Comparison of ENCODE assay signal across 9 mouse cellular contexts in the genomic region with DNA sequence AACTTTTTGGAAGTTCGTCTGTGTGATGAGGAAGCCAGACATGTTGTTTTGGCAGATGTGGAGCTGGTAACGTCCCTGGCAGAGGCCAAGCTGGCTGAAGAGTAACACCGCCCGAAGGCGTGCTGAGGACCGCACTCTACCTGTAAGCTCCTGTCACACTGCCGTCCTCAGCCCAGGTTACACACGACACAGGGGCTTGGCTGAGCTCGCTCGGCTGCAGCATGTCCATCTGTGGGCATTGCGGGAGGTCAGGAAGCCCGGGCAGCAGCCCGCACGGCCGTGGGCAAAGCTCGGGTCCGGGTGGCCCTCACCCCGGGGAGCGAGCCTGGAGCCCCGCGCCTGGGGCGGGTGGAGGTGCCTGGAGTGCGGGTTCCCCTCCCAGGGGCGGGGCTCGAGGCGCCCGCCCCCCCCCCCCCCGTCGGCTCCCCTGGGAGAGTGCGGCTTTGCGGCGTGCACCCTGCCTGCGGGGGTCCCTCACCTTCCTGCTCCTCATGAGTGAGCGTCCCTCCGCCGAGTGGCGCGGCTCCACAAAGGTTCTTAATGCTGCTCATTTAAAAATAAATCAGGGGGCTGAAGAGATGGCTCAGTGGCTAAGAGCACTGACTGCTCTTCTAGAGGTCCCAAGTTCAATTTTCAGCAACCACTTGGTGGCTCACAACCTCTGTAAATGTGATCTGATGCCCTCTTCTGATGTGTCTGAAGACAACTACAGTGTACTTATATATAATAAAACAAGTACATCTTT. TPM values are rescaled to one million over a fixed set of nuclear protein-coding genes. Genes with fewer than 3 reads are reported as not detected.
DNase-seq lines count a peak whose midpoint lies in the region; ATAC-seq and TF ChIP-seq lines count a peak whose summit lies in the region.
"Had no signal": no experiment of that assay in that cellular context is flagged by ENCODE, and none has a peak within 500 bp of the region (broad histone marks: within the 10 kb centered on the region; RNA-seq: fewer than 3 reads in every experiment).

No protein-coding gene starts in this region.

- peak overlapping the region; percentile 35; the same call in 1 of the 2 replicates for H3K9ac ChIP-seq in heart, postnatal 0 days (replicated peaks; ENCODE audit: low read depth, low read length)
- peak overlapping the region; percentile 51 for H3K9ac ChIP-seq in limb, embryonic 12.5 days (replicated peaks)

- peak overlapping the region; percentile 51 for H3K4me3 ChIP-seq in cerebellum, adult 2 months (replicated peaks; ENCODE audit: insufficient read depth, low read depth, low read length)
- H3K4me3 ChIP-seq in heart, postnatal 0 days (ENCODE audit: low read depth, low read length) = peak overlapping the region; percentile 43
- peak overlapping the region; percentile 46 for H3K4me3 ChIP-seq in limb, embryonic 12.5 days (replicated peaks)

- TF ChIP-seq CTCF in cerebellum, adult 2 months (IDR thresholded peaks at IDR 0.05; ENCODE audit: borderline replicate concordance, insufficient read depth, low read depth, low read length) = no peak
- no peak for TF ChIP-seq CTCF in heart, postnatal 0 days (IDR thresholded peaks at IDR 0.05; ENCODE audit: low read depth)

- TF ChIP-seq EP300 in heart, postnatal 0 days (IDR thresholded peaks at IDR 0.05; ENCODE audit: low read depth) = no peak

- H3K36me3 ChIP-seq in heart, postnatal 0 days (replicated peaks; ENCODE audit: control insufficient read depth, insufficient read depth, low read length) = no peaks in the 10 kb centered on the region
- no peaks in the 10 kb centered on the region for H3K36me3 ChIP-seq in limb, embryonic 12.5 days

- under 1% methylated on average over 36 of the region's 38 CpGs for WGBS in cerebellum, adult 2 months
- 3% methylated on average over 21 of the region's 38 CpGs for WGBS in heart, postnatal 0 days
- under 1% methylated on average over 34 of the region's 38 CpGs for WGBS in limb, embryonic 12.5 days

- ATAC-seq in heart, postnatal 0 days (ENCODE audit: insufficient read depth, low read depth) = peak; percentile 48; the same call in 1 of the 2 replicates
- no peak for ATAC-seq in limb, embryonic 12.5 days (ENCODE audit: insufficient number of reproducible peaks, insufficient read depth, low FRiP score, low TSS enrichment, low read depth)
- ATAC-seq in monocyte, adult 5-6 weeks (replicated peaks; ENCODE audit: insufficient number of reproducible peaks, low FRiP score, low TSS enrichment, poor library complexity, severe bottlenecking) = peak; percentile 19

- H3K4me2 ChIP-seq in heart, postnatal 0 days (ENCODE audit: low read depth, low read length) = peak overlapping the region; percentile 75
- peak overlapping the region; percentile 80 for H3K4me2 ChIP-seq in limb, embryonic 12.5 days

- no peak overlapping the region for H3K27ac ChIP-seq in cerebellum, adult 2 months (ENCODE audit: insufficient read depth, low read length)
- H3K27ac ChIP-seq in heart, postnatal 0 days (ENCODE audit: low read depth) = no peak overlapping the region
- H3K27ac ChIP-seq in limb, embryonic 12.5 days = no peak overlapping the region

- peaks cover 3% of the 10 kb centered on the region; the same call in 1 of the 2 replicates for H3K4me1 ChIP-seq in cerebellum, adult 2 months (ENCODE audit: control insufficient read depth, insufficient read depth, low read length)
- H3K4me1 ChIP-seq in heart, postnatal 0 days (ENCODE audit: control insufficient read depth, insufficient read depth) = peaks cover 5% of the 10 kb centered on the region; the same call in 1 of the 2 replicates
- H3K4me1 ChIP-seq in limb, embryonic 12.5 days (replicated peaks) = peaks cover 17% of the 10 kb centered on the region

- H3K27me3 ChIP-seq in cerebellum, adult 2 months (ENCODE audit: control insufficient read depth, insufficient read depth, low read length) = no peaks in the 10 kb centered on the region
- no peaks in the 10 kb centered on the region for H3K27me3 ChIP-seq in heart, postnatal 0 days (ENCODE audit: control insufficient read depth, insufficient read depth, low read length)
- peaks cover 34% of the 10 kb centered on the region for H3K27me3 ChIP-seq in limb, embryonic 12.5 days

- TF ChIP-seq POLR2A in cerebellum, adult 2 months (IDR thresholded peaks at IDR 0.05; ENCODE audit: borderline replicate concordance, insufficient read depth, low read length) = no peak

- peak; percentile 12 to 35 for DNase-seq in spleen, adult 18-20 months
- no peak for DNase-seq in spleen, postnatal 14 days (ENCODE audit: low spot score in 2 of 2)
- peak in 1 of 2 experiments; percentile 75 for DNase-seq in cerebellum, adult 2 months
- DNase-seq in heart, postnatal 0 days (ENCODE audit: low spot score) = no peak
- no peak for DNase-seq in right cerebral cortex, adult 18-20 months
- no peak for DNase-seq in MN1 (ENCODE audit: low spot score)

- no peaks in the 10 kb centered on the region for H3K9me3 ChIP-seq in heart, postnatal 0 days (replicated peaks; ENCODE audit: control insufficient read depth, low read length)
- no peaks in the 10 kb centered on the region for H3K9me3 ChIP-seq in limb, embryonic 12.5 days

RNA-seq across cellular contexts. Expression of a gene that starts 4.9 kb away (rescaled TPM):
- not detected in 2 replicates for polyA plus RNA-seq in cerebellum, adult 2 months (2012; rRNA removed)
- total RNA-seq in heart, postnatal 0 days (2014; rRNA removed; ENCODE audit: low replicate concordance) = not detected in 2 replicates
- not detected in 2 replicates for polyA plus RNA-seq in heart, postnatal 0 days (2015; fragmentation: Nextera tagmentation; extraction: Ambion mirVana)
- not detected in 2 replicates for polyA plus RNA-seq in limb, embryonic 12.5 days (2016; fragmentation: Nextera tagmentation; extraction: Ambion mirVana)
- total RNA-seq in monocyte, adult 5-6 weeks (2017) = not detected in 3 replicates
- polyA plus RNA-seq: cortical plate, adult 2 months had no signal

RNA-seq across cellular contexts. Expression of a gene that starts 6.2 kb away (rescaled TPM):
- 80.3 and 82.8 TPM in 2 replicates for polyA plus RNA-seq in cerebellum, adult 2 months (2012; rRNA removed)
- total RNA-seq in heart, postnatal 0 days (2014; rRNA removed; ENCODE audit: low replicate concordance) = 73.1 and 76.6 TPM in 2 replicates
- polyA plus RNA-seq in heart, postnatal 0 days (2015; fragmentation: Nextera tagmentation; extraction: Ambion mirVana) = 68.6 and 71.3 TPM in 2 replicates
- 106 and 109 TPM in 2 replicates for polyA plus RNA-seq in limb, embryonic 12.5 days (2016; fragmentation: Nextera tagmentation; extraction: Ambion mirVana)
- total RNA-seq in monocyte, adult 5-6 weeks (2017) = 84.4 to 93.8 TPM (median 89.2 TPM) in 3 replicates

Comparison
In these comparisons a context has a peak if more than half of its experiments do, and no peak if none do; other contexts are left out.
1. DNase-seq: peak in spleen, adult 18-20 months (2 of 2); none in spleen, postnatal 14 days (0 of 2), heart, postnatal 0 days (single experiment), right cerebral cortex, adult 18-20 months (single experiment) and MN1 (single experiment).
2. Peak in every context shown above with its lines, with median percentiles within 50 percentile points of each other: H3K4me3 ChIP-seq.